18 mouse cellular contexts compared by ENCODE assay signal in the genomic region with DNA sequence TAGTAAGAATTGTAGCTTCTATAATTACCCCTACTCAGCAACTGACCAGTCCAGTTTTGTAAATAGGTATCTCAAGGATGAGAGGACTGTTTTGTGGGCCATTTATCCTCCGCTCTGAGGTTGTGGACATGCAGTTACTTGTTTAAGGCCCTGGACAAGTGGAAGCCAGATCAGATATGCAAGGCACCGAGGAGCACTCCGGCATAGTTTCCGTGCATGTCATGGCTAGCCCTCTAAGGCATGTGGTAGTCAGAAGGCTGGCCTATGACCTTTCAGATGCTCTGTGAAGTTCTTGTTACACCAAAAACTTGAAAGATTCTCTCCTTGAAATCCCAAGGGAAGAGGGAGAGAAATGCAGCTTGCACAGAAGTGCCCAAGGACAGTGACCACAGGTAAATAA. TPM values are rescaled to one million over a fixed set of nuclear protein-coding genes. Genes with fewer than 3 reads are reported as not detected.
"Had no signal": no experiment of that assay in that cellular context is flagged by ENCODE, and none has a peak within 500 bp of the region (broad histone marks: within the 10 kb centered on the region; RNA-seq: fewer than 3 reads in every experiment).

No protein-coding gene starts in this region.

- H3K9ac ChIP-seq: kidney, embryonic 15.5 days; liver, embryonic 12.5 days; lung, embryonic 14.5 days; midbrain, embryonic 15.5 days; neural tube, embryonic 12.5 days had no signal

- DNase-seq: kidney, adult 2 months; kidney, postnatal 14 days; lung, embryonic 14.5 days; lung, postnatal 10 days; right cerebral cortex, postnatal 4 days; spleen, adult 18-20 months; thymus, adult 18-20 months; thymus, postnatal 14 days had no signal

- H3K27ac ChIP-seq: kidney, embryonic 15.5 days; left cerebral cortex, adult 2 months; limb, embryonic 10.5 days; liver, embryonic 12.5 days; macrophage; midbrain, embryonic 15.5 days; neural tube, embryonic 12.5 days had no signal

- H3K27me3 ChIP-seq: kidney, embryonic 15.5 days; liver, embryonic 12.5 days; megakaryocyte, embryonic 14.5 days; midbrain, embryonic 15.5 days; neural tube, embryonic 12.5 days had no signal

- H3K36me3 ChIP-seq: kidney, embryonic 15.5 days; liver, embryonic 12.5 days; midbrain, embryonic 15.5 days had no signal

- H3K4me1 ChIP-seq: liver, embryonic 12.5 days; megakaryocyte, embryonic 14.5 days; midbrain, embryonic 15.5 days; neural tube, embryonic 12.5 days had no signal

- H3K4me3 ChIP-seq: kidney, embryonic 15.5 days; left cerebral cortex, adult 2 months; limb, embryonic 10.5 days; liver, embryonic 12.5 days; megakaryocyte, embryonic 14.5 days; midbrain, embryonic 15.5 days; neural tube, embryonic 12.5 days had no signal

- ATAC-seq: liver, embryonic 12.5 days; midbrain, embryonic 15.5 days had no signal

- H3K9me3 ChIP-seq: kidney, embryonic 15.5 days; limb, embryonic 10.5 days; liver, embryonic 12.5 days; megakaryocyte, embryonic 14.5 days; midbrain, embryonic 15.5 days; neural tube, embryonic 12.5 days had no signal

- H3K4me2 ChIP-seq: kidney, embryonic 15.5 days; liver, embryonic 12.5 days; lung, embryonic 14.5 days; midbrain, embryonic 11.5 days; midbrain, embryonic 15.5 days; neural tube, embryonic 12.5 days had no signal

RNA-seq across cellular contexts. Expression of a gene that starts 23.7 kb away (rescaled TPM):
- total RNA-seq: neutrophil, adult 5-6 weeks had no signal
